Mouse (Mus musculus): ENCODE results near the gene Rpl24.

Gene Rpl24

DNA sequence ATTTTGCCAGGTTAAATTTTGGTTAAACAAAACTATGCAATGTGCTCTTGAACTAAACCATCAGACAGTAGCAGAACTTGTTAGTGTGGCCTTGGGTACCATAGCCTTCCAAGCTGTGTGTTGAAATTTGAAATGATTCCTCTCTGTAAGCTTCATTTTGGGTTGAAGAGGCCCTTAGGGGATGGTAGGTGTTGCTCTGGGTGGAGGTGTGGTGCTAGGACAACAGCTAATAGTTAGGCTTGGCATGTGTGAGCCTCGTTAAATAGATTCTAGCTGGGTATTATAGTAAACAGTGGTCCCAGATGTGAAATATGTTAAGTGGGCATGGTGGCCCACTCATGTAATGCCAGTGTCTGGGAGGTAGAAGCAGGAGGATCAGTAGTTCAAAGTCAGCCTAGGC, 1.1 kb downstream of the Rpl24 start:
- in situ Hi-C loops (cut with MboI; ENCODE audit: unreplicated experiment in 2 of 2) = loop anchor here in 1 of 2 experiments (5.0 to 25.0 kb wide), 2 partner anchors 165 to 1120 kb away; no protein-coding TSS in a partner anchor

DNA sequence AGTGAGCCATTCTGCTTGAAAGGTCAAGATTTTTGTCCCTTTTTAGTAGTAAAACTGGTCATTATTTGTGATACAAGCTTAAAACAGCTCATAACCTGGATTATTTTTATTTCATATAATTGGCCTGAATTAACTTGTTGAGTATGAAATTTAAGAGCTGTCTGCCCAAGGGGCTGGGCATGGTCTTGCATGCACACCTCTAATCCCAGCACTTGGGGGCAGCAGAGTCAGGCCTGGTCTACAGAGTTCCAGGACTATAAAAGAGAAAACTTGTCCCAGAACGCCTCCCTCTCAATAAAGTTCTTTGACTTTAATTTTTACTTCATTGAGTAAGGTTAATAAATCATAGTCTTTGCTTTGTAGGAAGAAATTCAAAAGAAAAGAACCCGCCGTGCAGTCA, 3.1 kb downstream of the Rpl24 start:
- in situ Hi-C loops (cut with MboI; ENCODE audit: unreplicated experiment in 2 of 2) = loop anchor here in 1 of 2 experiments (5.0 to 25.0 kb wide), 2 partner anchors 163 to 1118 kb away; no protein-coding TSS in a partner anchor

GRCm38 (mm10) chr16:55970416-55970815, 4.3 kb downstream of the Rpl24 start:
- in situ Hi-C loops (cut with MboI; ENCODE audit: unreplicated experiment in 2 of 2) = loop anchor here (5.0 to 25.0 kb wide), 5 partner anchors 57 to 1117 kb away; partner anchors contain the start of gene Pcnp (in 1 of the 2)

DNA sequence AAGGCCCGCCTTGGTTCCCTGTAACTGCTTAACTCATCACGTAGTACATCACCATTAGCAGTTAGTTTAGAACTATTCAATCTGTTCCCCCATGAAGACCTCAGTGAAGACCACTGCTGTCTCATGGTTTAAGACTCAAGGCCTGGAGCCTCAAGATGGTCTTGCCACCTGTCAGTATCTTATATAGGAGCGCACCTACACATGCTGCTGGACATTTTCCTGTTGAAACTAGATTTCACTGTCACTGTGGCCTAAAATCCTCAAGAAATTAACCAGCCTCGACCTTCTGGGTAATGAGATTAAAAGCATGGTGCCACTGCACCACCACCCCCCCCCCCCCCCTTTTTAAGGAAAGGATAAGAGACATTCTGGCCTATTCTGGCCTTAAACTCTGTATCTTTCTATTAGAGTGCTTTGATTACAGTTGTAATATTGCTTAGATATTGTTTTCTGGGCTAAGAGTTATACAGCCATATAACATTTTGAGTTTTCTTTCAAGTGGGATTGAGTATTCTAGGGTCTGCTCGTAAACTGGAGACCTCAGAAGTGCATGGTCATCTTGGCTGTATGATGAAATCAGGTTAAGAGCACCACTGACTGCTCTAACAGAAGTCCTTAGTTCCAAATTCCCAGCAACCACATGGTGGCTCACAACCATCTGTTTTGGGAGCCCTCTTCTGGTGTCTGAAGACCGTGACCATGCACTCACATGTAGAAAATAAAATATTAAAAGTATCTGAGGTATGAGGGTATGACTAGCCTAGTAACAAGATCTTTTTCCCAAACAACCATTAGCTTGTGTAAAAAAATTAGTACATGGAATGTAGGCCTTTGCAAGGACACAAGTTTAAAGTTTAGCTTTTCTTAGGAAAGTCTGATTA, 5.9 kb downstream of the Rpl24 start:
- in situ Hi-C loops (cut with MboI; ENCODE audit: unreplicated experiment in 2 of 2) = loop anchor here (5.0 to 25.0 kb wide), 5 partner anchors 55 to 1115 kb away; partner anchors contain the start of gene Pcnp (in 1 of the 2)

GRCm38 (mm10) chr16:55972626-55973201, 6.6 kb downstream of the Rpl24 start:
- in situ Hi-C loops (cut with MboI; ENCODE audit: unreplicated experiment in 2 of 2) = loop anchor here (5.0 to 25.0 kb wide), 5 partner anchors 55 to 1115 kb away; partner anchors contain the start of gene Pcnp (in 1 of the 2)

DNA sequence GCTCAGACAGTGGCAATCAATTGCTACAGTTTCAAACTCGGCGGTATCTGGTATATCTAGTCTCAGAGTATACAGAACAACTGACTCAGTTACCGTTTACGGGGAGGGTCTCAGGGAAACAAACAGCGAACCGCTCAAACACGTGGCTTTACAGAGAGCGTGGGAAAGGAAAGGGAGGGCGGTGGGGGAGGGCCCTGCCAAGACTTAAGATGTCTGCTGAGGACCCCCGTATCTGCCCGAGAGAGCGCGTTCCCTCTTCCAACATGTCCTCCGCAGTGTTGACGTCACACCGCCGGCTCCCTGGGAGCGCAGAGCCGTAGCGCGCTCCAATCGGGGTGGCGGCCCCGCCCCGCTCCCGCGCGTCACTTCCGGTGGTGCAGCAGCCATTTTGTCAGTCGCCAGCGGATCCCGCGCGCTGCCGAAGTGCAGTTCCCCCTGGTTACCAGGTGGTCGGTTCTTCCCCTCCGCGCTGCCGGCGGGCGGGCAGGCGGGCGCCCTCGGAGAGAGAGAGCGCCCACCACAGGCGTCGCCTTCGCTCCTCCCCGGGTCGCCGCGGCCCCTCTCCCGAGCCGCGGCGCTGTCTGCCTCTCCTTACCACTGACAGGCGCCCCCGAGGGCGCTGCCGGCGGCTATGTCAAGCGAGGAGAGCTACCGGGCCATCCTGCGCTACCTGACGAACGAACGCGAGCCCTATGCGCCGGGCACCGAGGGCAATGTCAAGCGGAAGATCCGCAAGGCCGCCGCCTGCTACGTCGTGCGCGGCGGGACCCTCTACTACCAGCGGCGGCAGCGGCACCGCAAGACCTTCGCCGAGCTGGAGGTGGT, 7.6 kb downstream of the Rpl24 start, which contains the start of gene Zbtb11:
Zbtb11 (plus strand) TSS at position 453 of the 825 bp plus-strand sequence.
- in situ Hi-C loops (cut with MboI; ENCODE audit: unreplicated experiment in 2 of 2) = loop anchor here (5.0 to 25.0 kb wide), 5 partner anchors 54 to 1114 kb away; partner anchors contain the start of gene Pcnp (in 1 of the 2)

DNA sequence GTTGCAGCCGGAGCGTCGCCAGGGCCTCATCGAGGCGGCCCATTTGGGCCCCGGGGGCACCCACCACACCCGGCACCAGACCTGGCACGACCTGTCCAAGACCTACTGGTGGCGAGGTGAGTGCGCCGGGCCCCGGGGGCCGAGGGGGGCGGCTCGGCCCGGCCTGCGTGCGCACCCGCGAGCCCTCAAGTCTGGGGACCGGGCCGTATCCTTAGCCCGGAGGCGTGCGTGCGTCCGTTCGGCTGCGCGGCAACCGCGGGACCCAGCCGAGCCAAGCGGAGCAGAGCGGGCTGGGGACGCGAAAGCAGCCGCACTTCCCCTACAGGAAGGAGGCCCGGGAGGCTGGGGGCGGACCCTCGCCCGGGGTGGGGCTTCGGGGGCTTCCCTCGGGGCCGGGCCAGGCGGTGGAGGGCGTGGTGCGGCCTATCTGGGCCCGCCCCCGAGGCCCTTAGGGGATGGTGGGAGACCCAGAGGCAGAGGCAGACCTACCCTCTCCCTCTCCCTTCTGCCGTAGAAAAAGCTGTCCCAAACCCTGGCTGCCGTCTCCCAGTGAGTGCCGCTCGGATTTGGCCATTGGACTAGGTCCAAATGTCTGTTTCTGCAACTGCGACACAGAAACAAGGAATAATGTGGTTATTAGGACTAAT, 8.3 kb downstream of the Rpl24 start:
- in situ Hi-C loops (cut with MboI; ENCODE audit: unreplicated experiment in 2 of 2) = loop anchor here (5.0 to 25.0 kb wide), 5 partner anchors 53 to 1113 kb away; partner anchors contain the start of gene Pcnp (in 1 of the 2)

- in situ Hi-C loops (cut with MboI; ENCODE audit: unreplicated experiment in 2 of 2) = loop anchor here (5.0 to 25.0 kb wide), 5 partner anchors 52 to 1112 kb away; partner anchors contain the start of gene Pcnp (in 1 of the 2)
Observed at GRCm38 (mm10) chr16:55974903-55975285, 8.8 kb downstream of the Rpl24 start.

- in situ Hi-C loops (cut with MboI; ENCODE audit: unreplicated experiment in 2 of 2) = no loop called here
Observed at GRCm38 (mm10) chr16:55986001-55986400, 19.9 kb downstream of the Rpl24 start.

DNA sequence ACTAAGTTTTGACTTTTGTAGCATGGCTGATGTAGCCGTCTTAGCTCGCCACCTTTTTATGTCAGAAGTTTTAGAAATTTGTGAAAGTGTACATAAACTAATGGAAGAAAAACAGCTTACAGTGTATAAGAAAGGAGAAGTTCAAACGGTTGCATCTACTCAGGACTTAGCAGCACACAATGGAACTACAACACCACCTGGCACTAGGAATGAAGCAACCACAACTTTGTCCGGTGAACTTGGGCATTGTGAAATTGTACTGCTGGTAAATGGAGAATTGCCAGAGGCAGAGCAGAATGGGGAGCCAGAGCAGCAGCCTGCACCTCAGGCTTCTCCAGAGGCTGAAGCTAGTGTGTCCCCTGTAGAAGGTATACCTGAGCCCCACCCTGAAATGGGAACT, 24.2 kb downstream of the Rpl24 start:
- in situ Hi-C loops (cut with MboI; ENCODE audit: unreplicated experiment in 2 of 2) = no loop called here

- in situ Hi-C loops (cut with MboI; ENCODE audit: unreplicated experiment in 2 of 2) = no loop called here
Observed at GRCm38 (mm10) chr16:55994235-55994634, 28.2 kb downstream of the Rpl24 start.

DNA sequence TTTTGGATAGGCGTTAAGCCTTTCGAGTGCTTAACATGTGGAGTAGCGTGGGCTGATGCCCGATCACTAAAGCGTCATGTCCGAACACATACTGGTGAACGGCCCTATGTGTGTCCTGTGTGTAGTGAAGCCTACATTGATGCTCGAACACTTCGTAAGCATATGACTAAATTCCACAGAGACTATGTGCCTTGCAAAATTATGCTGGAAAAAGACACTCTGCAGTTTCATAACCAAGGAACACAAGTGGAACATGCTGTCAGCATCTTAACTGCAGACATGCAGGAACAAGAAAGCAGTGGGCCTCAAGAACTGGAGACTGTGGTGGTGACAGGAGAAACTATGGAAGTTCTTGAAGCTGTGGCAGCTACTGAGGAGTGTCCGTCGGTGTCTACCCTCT, 40.7 kb downstream of the Rpl24 start:
- in situ Hi-C loops (cut with MboI; ENCODE audit: unreplicated experiment in 2 of 2) = no loop called here

- in situ Hi-C loops (cut with MboI; ENCODE audit: unreplicated experiment in 2 of 2) = no loop called here
Observed at GRCm38 (mm10) chr16:56008862-56009261, 42.8 kb downstream of the Rpl24 start.

- in situ Hi-C loops (cut with MboI; ENCODE audit: unreplicated experiment in 2 of 2) = no loop called here
Observed at GRCm38 (mm10) chr16:56012789-56013743, 47.0 kb downstream of the Rpl24 start.

DNA sequence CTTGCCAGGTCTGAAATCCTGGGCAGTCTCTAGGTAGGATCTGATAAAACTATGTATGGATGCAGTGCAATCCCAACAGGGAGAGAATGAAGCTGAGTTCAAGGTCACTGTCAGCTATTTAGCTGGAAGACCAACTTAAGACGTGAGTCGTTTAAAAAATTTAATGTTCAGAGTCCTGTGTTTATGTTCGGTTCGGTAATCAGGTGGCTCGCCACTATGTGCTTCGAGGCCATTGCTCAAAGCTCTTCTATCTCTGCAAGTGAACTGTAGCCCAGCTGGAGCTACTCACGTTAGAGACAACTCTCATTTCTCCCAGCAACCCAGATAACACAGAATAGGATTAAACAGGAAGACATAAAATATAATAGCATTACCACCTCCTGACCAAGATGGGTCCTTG, 48.0 kb downstream of the Rpl24 start:
- in situ Hi-C loops (cut with MboI; ENCODE audit: unreplicated experiment in 2 of 2) = no loop called here

GRCm38 (mm10) chr16:56019660-56020059, 53.6 kb downstream of the Rpl24 start:
- in situ Hi-C loops (cut with MboI; ENCODE audit: unreplicated experiment in 2 of 2) = no loop called here

Measured in v-Abl transformed pro-B cells (cell line).